Mouse (Mus musculus) mature B cell (primary cell): ENCODE results near the gene Nav2.

Experiments
- in situ Hi-C: fragments of 300-500 bp; cut with MboI; formaldehyde crosslinking; loops from 2 replicates; pipeline ENCODE4 v1.14.3; 2019

The Nav2 gene

GRCm38 (mm10) chr7:49324575-49324974 lies 416.1 kb downstream of the Nav2 start:
- in situ Hi-C loops = no loop called here

DNA sequence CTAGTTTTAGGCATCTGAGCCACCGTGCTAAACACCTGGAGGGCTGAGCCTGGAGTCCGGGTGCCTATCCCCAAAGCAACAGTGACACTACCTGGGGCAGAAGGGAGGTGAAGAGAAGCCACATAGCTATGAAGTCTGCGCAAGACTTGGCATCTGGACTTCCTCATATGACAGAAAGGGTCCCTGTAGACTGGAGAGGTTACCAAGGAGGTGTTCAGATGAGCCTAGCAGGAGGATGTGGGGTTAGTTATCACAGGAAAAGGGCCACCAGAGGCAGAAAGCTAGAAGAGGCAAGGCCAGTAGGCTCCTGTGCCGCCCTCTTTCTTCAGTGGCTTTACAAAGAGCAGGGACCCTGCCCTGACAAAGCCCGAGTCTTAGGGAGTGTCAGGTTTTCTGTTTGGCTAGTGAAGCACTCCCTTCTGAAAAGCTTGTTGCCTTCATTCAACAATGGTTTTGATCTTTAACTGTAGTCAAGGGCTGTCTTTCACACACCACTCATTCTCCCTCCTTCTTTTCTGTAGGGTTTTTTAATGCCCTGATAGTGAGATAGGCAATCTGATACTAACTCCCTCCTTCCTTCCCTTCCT lies 417.7 kb downstream of the Nav2 start:
- in situ Hi-C loops = no loop called here

- in situ Hi-C loops = no loop called here
Measured at GRCm38 (mm10) chr7:49326967-49327742, 418.6 kb downstream of the Nav2 start.

DNA sequence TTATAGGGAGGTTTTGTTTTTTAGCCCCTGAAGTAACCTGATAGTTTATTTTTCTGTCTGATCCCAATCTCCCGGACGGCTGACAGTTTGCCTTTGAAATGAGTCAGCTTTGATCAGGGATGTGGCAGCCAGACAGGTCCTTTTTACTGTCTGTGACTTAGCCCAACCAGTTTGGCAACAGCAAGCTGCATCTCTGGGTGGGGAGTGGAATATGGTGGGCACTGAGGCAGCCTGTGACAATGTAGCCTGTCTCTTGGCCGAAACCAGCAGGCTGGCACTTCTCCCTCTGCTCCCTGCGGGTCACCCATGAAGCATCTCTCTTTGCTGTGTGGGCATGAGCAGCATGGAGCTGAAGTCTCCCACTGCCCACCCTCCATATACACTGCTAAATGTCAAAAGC lies 421.7 kb downstream of the Nav2 start:
- in situ Hi-C loops = no loop called here

DNA sequence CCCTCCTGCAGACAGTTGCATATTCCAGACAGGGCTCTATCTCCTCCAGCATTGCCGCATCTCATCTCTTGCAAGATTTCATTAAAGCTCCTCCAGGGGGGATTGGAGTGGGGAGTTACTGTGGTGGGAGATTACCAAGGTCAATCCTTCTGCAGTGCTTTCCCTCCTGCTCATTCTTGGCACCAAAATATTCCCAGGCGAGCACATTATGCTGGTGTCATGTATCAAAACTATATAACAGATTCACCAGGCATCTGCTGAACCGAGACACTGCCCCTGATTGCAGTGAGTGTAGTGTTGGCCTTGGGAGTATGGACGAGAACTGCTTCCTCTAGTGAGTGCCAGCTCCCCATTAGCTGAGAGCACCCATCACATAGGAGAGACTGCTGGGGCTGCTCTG lies 423.4 kb downstream of the Nav2 start:
- in situ Hi-C loops = no loop called here

DNA sequence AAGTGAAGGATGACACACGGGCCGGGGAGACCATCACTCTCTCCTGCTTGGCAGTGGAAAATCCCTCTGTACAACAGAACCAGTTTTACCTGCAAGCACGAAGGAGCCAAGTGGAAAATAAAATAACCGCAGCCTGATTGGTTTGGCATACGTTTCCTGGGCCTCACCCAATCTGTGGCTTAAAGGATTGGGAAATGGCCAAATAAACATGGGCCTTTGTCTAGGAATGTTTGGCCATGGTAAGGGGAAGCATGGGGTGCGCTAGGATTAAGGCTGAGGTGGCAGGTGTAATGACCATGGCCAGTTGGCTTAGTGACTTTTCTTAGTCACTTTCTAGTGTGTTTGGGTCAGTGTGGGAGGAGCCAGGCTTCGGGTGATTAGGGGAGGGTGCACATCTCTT lies 424.1 kb downstream of the Nav2 start:
- in situ Hi-C loops = no loop called here

GRCm38 (mm10) chr7:49334163-49334562 lies 425.6 kb downstream of the Nav2 start:
- in situ Hi-C loops = no loop called here

GRCm38 (mm10) chr7:49335056-49335455 lies 426.5 kb downstream of the Nav2 start:
- in situ Hi-C loops = no loop called here

DNA sequence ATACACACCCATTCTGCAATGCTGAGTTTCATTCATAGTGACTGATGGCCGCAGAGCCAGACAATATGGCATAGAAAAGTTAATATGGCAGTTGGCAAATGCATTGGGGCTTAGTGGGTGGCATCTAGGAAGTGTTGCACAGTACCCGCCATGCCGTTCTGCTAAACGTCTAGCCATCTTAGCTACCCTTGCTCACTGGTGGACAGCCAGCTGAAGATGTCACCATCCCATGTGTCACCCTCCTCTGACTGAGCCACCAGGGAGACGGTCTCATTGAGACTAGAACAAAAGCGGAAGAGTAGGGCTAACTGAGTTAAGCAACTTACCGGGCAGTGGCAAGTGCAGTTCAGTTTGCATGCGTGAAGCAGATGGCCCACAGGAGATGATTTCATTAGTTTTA lies 428.2 kb downstream of the Nav2 start:
- in situ Hi-C loops = no loop called here

DNA sequence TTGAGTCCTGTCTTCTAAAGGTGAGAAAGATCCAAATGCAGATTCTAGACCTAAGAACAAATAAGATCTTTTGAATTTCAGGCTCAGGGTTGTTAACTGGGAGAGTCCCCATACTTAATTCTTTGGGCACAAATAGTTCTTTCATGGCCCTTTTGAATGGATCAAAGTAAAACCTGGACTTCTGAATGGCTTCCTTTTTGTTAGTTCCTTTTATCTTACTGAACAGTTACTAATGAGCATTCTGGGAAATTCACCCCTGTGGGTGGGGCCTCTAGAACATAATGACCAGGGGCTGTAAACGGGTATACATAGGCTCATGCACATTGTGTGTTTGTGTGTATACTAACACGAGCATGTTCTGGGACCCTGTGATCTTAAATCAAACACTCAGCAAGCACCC lies 429.2 kb downstream of the Nav2 start:
- in situ Hi-C loops = no loop called here

DNA sequence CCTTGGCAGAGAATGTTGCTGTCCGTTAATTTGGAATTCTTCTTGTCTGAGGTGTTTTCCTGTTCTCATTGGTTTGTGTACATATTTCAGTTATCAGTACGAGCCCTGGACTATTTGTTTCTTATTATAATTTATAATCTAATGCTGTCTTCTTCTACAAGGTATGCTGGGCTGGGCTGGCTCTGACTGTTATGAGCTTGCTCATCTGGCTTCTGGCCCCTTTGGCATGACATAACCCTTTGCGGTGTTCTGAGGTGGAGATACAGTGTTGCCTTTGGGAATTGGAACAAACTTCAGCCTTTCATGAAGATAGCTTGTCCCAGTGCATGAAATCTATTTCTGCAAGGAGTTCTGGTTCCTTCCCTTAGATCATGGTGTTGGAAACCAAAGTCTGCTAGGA lies 431.4 kb downstream of the Nav2 start:
- in situ Hi-C loops = no loop called here

GRCm38 (mm10) chr7:49341151-49341918 lies 432.8 kb downstream of the Nav2 start:
- in situ Hi-C loops = no loop called here

GRCm38 (mm10) chr7:49341919-49342529 lies 433.5 kb downstream of the Nav2 start:
- in situ Hi-C loops = no loop called here

DNA sequence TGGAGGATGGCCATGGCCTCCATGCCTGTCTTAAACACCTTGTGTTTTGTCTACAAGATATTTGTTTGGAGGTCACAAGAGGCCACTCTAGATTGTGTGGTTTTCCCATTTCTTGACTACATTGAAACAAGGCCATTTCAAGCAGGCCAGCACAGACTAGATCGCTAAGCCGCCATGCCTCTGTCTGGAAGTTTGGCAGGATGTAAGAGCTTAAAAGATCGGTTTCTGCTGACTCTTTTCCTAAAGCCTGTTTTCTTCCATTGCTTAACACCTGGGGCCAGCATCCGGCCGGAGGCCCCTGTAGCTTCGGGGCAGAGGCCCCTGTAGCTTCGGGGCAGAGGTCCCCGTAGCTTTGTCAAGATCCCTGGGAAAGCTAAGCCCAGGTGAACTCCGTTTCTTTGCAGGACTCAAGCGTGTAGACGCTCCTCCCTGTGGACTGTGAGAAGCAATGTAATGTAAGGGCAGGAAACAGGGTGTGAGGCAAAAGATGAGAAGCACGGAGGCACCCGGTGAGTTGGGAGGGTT lies 434.1 kb downstream of the Nav2 start:
- in situ Hi-C loops = no loop called here

GRCm38 (mm10) chr7:49343081-49343600 lies 434.6 kb downstream of the Nav2 start:
- in situ Hi-C loops = no loop called here

DNA sequence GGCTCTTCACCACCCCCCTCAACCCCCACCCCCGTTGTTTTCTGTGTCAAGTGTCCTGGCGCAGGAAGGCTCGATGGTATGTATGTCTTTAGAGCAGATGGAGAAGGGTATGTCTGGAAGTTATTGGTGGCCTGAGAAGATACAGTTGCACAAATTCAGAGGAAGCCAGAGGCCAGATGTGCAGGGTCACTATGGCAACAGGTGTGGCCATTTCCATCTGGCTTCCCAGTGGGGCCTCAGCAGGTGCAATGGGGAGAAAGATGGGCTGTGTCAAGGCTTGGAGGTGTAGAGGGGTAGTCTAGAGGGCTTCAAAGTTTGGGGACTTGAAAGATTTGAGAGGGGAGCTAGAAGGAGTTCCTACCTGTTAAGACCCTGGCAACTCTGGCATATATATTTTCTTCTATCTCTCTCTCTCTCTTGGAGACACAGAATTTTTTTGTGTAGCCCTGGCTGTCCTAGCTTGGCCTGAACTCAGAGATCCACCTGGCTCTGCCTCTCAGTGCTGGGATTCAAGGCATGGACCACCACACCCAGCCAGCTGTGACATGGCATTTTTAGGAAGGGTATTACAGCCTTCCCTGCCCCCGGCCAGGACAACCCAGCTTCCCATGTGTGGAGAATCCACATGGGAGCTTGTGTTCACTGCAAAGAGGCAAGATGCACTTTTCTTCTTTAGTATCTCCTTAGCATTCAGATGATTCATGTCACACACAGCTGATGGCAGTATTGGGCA lies 435.4 kb downstream of the Nav2 start:
- in situ Hi-C loops = no loop called here

GRCm38 (mm10) chr7:49347338-49348272 lies 439.1 kb downstream of the Nav2 start:
- in situ Hi-C loops = no loop called here

- in situ Hi-C loops = no loop called here
Measured at GRCm38 (mm10) chr7:49348636-49349035, 440.1 kb downstream of the Nav2 start.

GRCm38 (mm10) chr7:49350321-49351007 lies 441.9 kb downstream of the Nav2 start:
- in situ Hi-C loops = no loop called here
